Mouse (Mus musculus) CD4-positive, CD25-positive, alpha-beta regulatory T cell, adult 2 months (primary cell): ENCODE measurements around the gene Igdcc4.
A peak's percentile ranks its signal among the peaks of the same experiment; 100 is the strongest.
"Not testable (repeated sequence)": the region's sequence is repeated elsewhere in the genome, so short reads cannot be mapped to it uniquely, and the experiment has no call there.

Source experiments
- DNase-seq: peaks from one replicate; pipeline ENCODE4 v3.0.0-alpha.2; 2012; ENCODE audit warnings: low read depth, low spot score

Igdcc4 gene

GRCm38 (mm10) chr9:65100991-65101685 is at the start of gene Igdcc4:
Igdcc4 (plus strand) TSS chr9:65101486.
- DNase-seq = no peak

- DNase-seq = no peak
Measured at GRCm38 (mm10) chr9:65064251-65064650, 37.0 kb upstream of the Igdcc4 start.

GRCm38 (mm10) chr9:65070587-65070986 is 30.7 kb upstream of the Igdcc4 start:
- no peak for DNase-seq

GRCm38 (mm10) chr9:65073555-65073954 is 27.7 kb upstream of the Igdcc4 start:
- DNase-seq = no peak

GRCm38 (mm10) chr9:65074251-65074650 is 27.0 kb upstream of the Igdcc4 start:
- no peak for DNase-seq

- DNase-seq = no peak
Measured at GRCm38 (mm10) chr9:65074855-65075493, 26.3 kb upstream of the Igdcc4 start.

- no peak for DNase-seq
Measured at GRCm38 (mm10) chr9:65077536-65077935, 23.8 kb upstream of the Igdcc4 start.

- not testable (repeated sequence) for DNase-seq
Measured at GRCm38 (mm10) chr9:65080141-65080540, 21.1 kb upstream of the Igdcc4 start.

GRCm38 (mm10) chr9:65083075-65083765 is 18.1 kb upstream of the Igdcc4 start:
- peak; percentile 36 for DNase-seq

GRCm38 (mm10) chr9:65084198-65084807 is 17.0 kb upstream of the Igdcc4 start:
- DNase-seq = peak; percentile 51

GRCm38 (mm10) chr9:65085270-65085669 is 16.0 kb upstream of the Igdcc4 start:
- no peak for DNase-seq

GRCm38 (mm10) chr9:65086801-65087200 is 14.5 kb upstream of the Igdcc4 start:
- no peak for DNase-seq

GRCm38 (mm10) chr9:65087490-65087889 is 13.8 kb upstream of the Igdcc4 start:
- peak; percentile 58 for DNase-seq

- no peak for DNase-seq
Measured at GRCm38 (mm10) chr9:65094237-65094636, 7.0 kb upstream of the Igdcc4 start.

- peak; percentile 6 for DNase-seq
Measured at GRCm38 (mm10) chr9:65101686-65102376, 545 bp downstream of the Igdcc4 start.

- DNase-seq = no peak
Measured at GRCm38 (mm10) chr9:65102377-65103172, 1.3 kb downstream of the Igdcc4 start.

- no peak for DNase-seq
Measured at GRCm38 (mm10) chr9:65103173-65103752, 2.0 kb downstream of the Igdcc4 start.

GRCm38 (mm10) chr9:65106821-65107220 is 5.5 kb downstream of the Igdcc4 start:
- no peak for DNase-seq

GRCm38 (mm10) chr9:65107893-65108292 is 6.6 kb downstream of the Igdcc4 start:
- no peak for DNase-seq
